Mouse (Mus musculus): ENCODE results near the gene Ttc7b. TPM values are rescaled to one million over a fixed set of nuclear protein-coding genes. Genes with fewer than 3 reads are reported as not detected.

Gene Ttc7b
- polyA plus RNA-seq, 1 experiment from 2014 or later = 5.3 TPM

GRCm38 (mm10) chr12:100290711-100291685 is 229.6 kb downstream of the Ttc7b start:
- ATAC-seq (ENCODE audit: insufficient number of reproducible peaks, insufficient read depth, low FRiP score, low TSS enrichment) = peak; percentile 55
- no peaks in the 10 kb centered on the region for H3K36me3 ChIP-seq
- H3K4me1 ChIP-seq = peaks cover 29% of the 10 kb centered on the region
- H3K9me3 ChIP-seq = no peaks in the 10 kb centered on the region
- H3K4me3 ChIP-seq = no peak overlapping the region
- H3K27ac ChIP-seq = peak overlapping the region; percentile 46; the same call in 1 of the 2 replicates
- 44% methylated on average over 18 of the region's 18 CpGs for WGBS
- H3K27me3 ChIP-seq = no peaks in the 10 kb centered on the region
- H3K9ac ChIP-seq = 0 out of 2 replicates have a peak overlapping the region, but pooled peaks have one; percentile 15
- no peak overlapping the region for H3K4me2 ChIP-seq (replicated peaks)

GRCm38 (mm10) chr12:100290178-100290531 is 230.5 kb downstream of the Ttc7b start:
- no peaks in the 10 kb centered on the region for H3K9me3 ChIP-seq
- no peaks in the 10 kb centered on the region for H3K27me3 ChIP-seq
- H3K36me3 ChIP-seq = no peaks in the 10 kb centered on the region
- H3K4me2 ChIP-seq (replicated peaks) = 0 out of 2 replicates have a peak overlapping the region, but pooled peaks have one; percentile 9
- H3K27ac ChIP-seq = peak overlapping the region; percentile 80
- 60% methylated on average over 11 of the region's 11 CpGs for WGBS
- peak overlapping the region; percentile 15; the same call in 1 of the 2 replicates for H3K9ac ChIP-seq
- H3K4me1 ChIP-seq = peaks cover 29% of the 10 kb centered on the region
- no peak overlapping the region for H3K4me3 ChIP-seq
- ATAC-seq (ENCODE audit: insufficient number of reproducible peaks, insufficient read depth, low FRiP score, low TSS enrichment) = 0 out of 2 replicates have a peak, but pooled peaks have one; percentile 3

GRCm38 (mm10) chr12:100289267-100290177 is 231.1 kb downstream of the Ttc7b start:
- Histone ChIP-seq H3K9ac (0 out of 2 replicates have a peak overlapping the region, but pooled peaks have one; percentile 15), H3K9me3 (no peaks in the 10 kb centered on the region), H3K4me2 (replicated peaks) (0 out of 2 replicates have a peak overlapping the region, but pooled peaks have one; percentile 9), H3K36me3 (no peaks in the 10 kb centered on the region), H3K27ac (peak overlapping the region; percentile 80), H3K4me1 (peaks cover 29% of the 10 kb centered on the region), H3K27me3 (no peaks in the 10 kb centered on the region), H3K4me3 (no peak overlapping the region)
- peak; percentile 77 for ATAC-seq (ENCODE audit: insufficient number of reproducible peaks, insufficient read depth, low FRiP score, low TSS enrichment)
- WGBS = 28% methylated on average over 8 of the region's 8 CpGs

GRCm38 (mm10) chr12:100288018-100288417 is 232.6 kb downstream of the Ttc7b start:
- no peak overlapping the region for H3K4me3 ChIP-seq
- no peak overlapping the region for H3K27ac ChIP-seq
- no peak for ATAC-seq (ENCODE audit: insufficient number of reproducible peaks, insufficient read depth, low FRiP score, low TSS enrichment)
- no peak overlapping the region for H3K4me2 ChIP-seq (replicated peaks)
- WGBS = 72% methylated on average over 5 of the region's 5 CpGs
- H3K9me3 ChIP-seq = no peaks in the 10 kb centered on the region
- H3K36me3 ChIP-seq = no peaks in the 10 kb centered on the region
- no peak overlapping the region for H3K9ac ChIP-seq
- peaks cover 29% of the 10 kb centered on the region for H3K4me1 ChIP-seq
- no peaks in the 10 kb centered on the region for H3K27me3 ChIP-seq

GRCm38 (mm10) chr12:100287565-100287964 is 233.1 kb downstream of the Ttc7b start:
- ATAC-seq (ENCODE audit: insufficient number of reproducible peaks, insufficient read depth, low FRiP score, low TSS enrichment) = no peak
- no peaks in the 10 kb centered on the region for H3K36me3 ChIP-seq
- H3K9ac ChIP-seq = no peak overlapping the region
- no peaks in the 10 kb centered on the region for H3K9me3 ChIP-seq
- H3K4me2 ChIP-seq (replicated peaks) = no peak overlapping the region
- H3K27me3 ChIP-seq = no peaks in the 10 kb centered on the region
- 96% methylated on average over 2 of the region's 2 CpGs for WGBS
- H3K27ac ChIP-seq = no peak overlapping the region
- H3K4me3 ChIP-seq = no peak overlapping the region
- peaks cover 29% of the 10 kb centered on the region for H3K4me1 ChIP-seq

- Histone ChIP-seq H3K9ac (no peak overlapping the region), H3K9me3 (no peaks in the 10 kb centered on the region), H3K27ac (no peak overlapping the region), H3K36me3 (no peaks in the 10 kb centered on the region), H3K27me3 (no peaks in the 10 kb centered on the region), H3K4me3 (no peak overlapping the region), H3K4me1 (peaks cover 15% of the 10 kb centered on the region; the same call in 1 of the 2 replicates), H3K4me2 (replicated peaks) (no peak overlapping the region)
- 37% methylated on average over 1 of the region's 1 CpGs for WGBS
- no peak for ATAC-seq (ENCODE audit: insufficient number of reproducible peaks, insufficient read depth, low FRiP score, low TSS enrichment)
Measured at GRCm38 (mm10) chr12:100283283-100283682, 237.3 kb downstream of the Ttc7b start.

GRCm38 (mm10) chr12:100282025-100282885 is 238.4 kb downstream of the Ttc7b start:
- Histone ChIP-seq H3K27ac (peak overlapping the region; percentile 65), H3K4me3 (no peak overlapping the region), H3K27me3 (no peaks in the 10 kb centered on the region), H3K4me1 (peaks cover 24% of the 10 kb centered on the region; the same call in 1 of the 2 replicates), H3K36me3 (no peaks in the 10 kb centered on the region), H3K9me3 (no peaks in the 10 kb centered on the region), H3K9ac (no peak overlapping the region; the same call in 1 of the 2 replicates), H3K4me2 (replicated peaks) (no peak overlapping the region)
- peak; percentile 73; the same call in 1 of the 2 replicates for ATAC-seq (ENCODE audit: insufficient number of reproducible peaks, insufficient read depth, low FRiP score, low TSS enrichment)
- 27% methylated on average over 8 of the region's 8 CpGs for WGBS

- Histone ChIP-seq H3K4me1 (peaks cover 33% of the 10 kb centered on the region), H3K4me2 (replicated peaks) (no peak overlapping the region)
- 59% methylated on average over 4 of the region's 4 CpGs for WGBS
Measured at GRCm38 (mm10) chr12:100280972-100281794, 239.4 kb downstream of the Ttc7b start.

GRCm38 (mm10) chr12:100279898-100280297 is 240.7 kb downstream of the Ttc7b start:
- no peak for ATAC-seq (ENCODE audit: insufficient number of reproducible peaks, insufficient read depth, low FRiP score, low TSS enrichment)
- Histone ChIP-seq H3K4me1 (peaks cover 38% of the 10 kb centered on the region), H3K36me3 (no peaks in the 10 kb centered on the region)

More at GRCm38 (mm10) chr12:100280972-100281794, 239.4 kb downstream of the Ttc7b start:
- Histone ChIP-seq H3K9ac (no peak overlapping the region), H3K4me3 (no peak overlapping the region), H3K27me3 (no peaks in the 10 kb centered on the region), H3K27ac (peak overlapping the region; percentile 65; the same call in 1 of the 2 replicates), H3K36me3 (no peaks in the 10 kb centered on the region), H3K9me3 (no peaks in the 10 kb centered on the region)
- ATAC-seq (ENCODE audit: insufficient number of reproducible peaks, insufficient read depth, low FRiP score, low TSS enrichment) = no peak

GRCm38 (mm10) chr12:100278358-100278757 is 242.3 kb downstream of the Ttc7b start:
- Histone ChIP-seq H3K4me2 (replicated peaks) (no peak overlapping the region), H3K27me3 (no peaks in the 10 kb centered on the region), H3K9ac (no peak overlapping the region), H3K27ac (no peak overlapping the region), H3K36me3 (no peaks in the 10 kb centered on the region), H3K4me1 (peaks cover 38% of the 10 kb centered on the region), H3K4me3 (no peak overlapping the region), H3K9me3 (no peaks in the 10 kb centered on the region)
- 42% methylated on average over 8 of the region's 8 CpGs for WGBS
- no peak for ATAC-seq (ENCODE audit: insufficient number of reproducible peaks, insufficient read depth, low FRiP score, low TSS enrichment)

More at GRCm38 (mm10) chr12:100279898-100280297, 240.7 kb downstream of the Ttc7b start:
- no peak overlapping the region for H3K27ac ChIP-seq
- H3K27me3 ChIP-seq = no peaks in the 10 kb centered on the region
- H3K9ac ChIP-seq = no peak overlapping the region
- H3K9me3 ChIP-seq = no peaks in the 10 kb centered on the region
- no peak overlapping the region for H3K4me2 ChIP-seq (replicated peaks)
- 61% methylated on average over 4 of the region's 4 CpGs for WGBS
- H3K4me3 ChIP-seq = no peak overlapping the region

All from embryonic facial prominence, embryonic 12.5 days (tissue).